In genomic region chr1:158536867-158537266, GRCm38 (mm10) we compare ENCODE assay signal across 20 mouse cellular contexts.
DNase-seq lines count a peak whose midpoint lies in the region; ATAC-seq lines count a peak whose summit lies in the region.
"Had no signal": no experiment of that assay in that cellular context is flagged by ENCODE, and none has a peak within 500 bp of the region (broad histone marks: within the 10 kb centered on the region; RNA-seq: fewer than 3 reads in every experiment).

No protein-coding gene starts in this region.

- H3K9me3 ChIP-seq in neural tube, embryonic 11.5 days (ENCODE audit: control insufficient read depth, low read length): no peaks in the 10 kb centered on the region
- H3K9me3 ChIP-seq in hindbrain, embryonic 14.5 days (ENCODE audit: control insufficient read depth, low read length): no peaks in the 10 kb centered on the region
- no peaks in the 10 kb centered on the region for H3K9me3 ChIP-seq in midbrain, embryonic 13.5 days
- H3K9me3 ChIP-seq: liver, embryonic 15.5 days had no signal

- H3K4me3 ChIP-seq in neural tube, embryonic 11.5 days (ENCODE audit: low read depth, low read length): no peak overlapping the region
- no peak overlapping the region for H3K4me3 ChIP-seq in hindbrain, embryonic 14.5 days (replicated peaks; ENCODE audit: low read length)
- no peak overlapping the region for H3K4me3 ChIP-seq in midbrain, embryonic 13.5 days (replicated peaks)
- H3K4me3 ChIP-seq: erythroblast, embryonic 14.5 days; layer of hippocampus, adult 2 months; liver, embryonic 15.5 days; myocyte had no signal

- no peak overlapping the region for H3K9ac ChIP-seq in neural tube, embryonic 11.5 days (ENCODE audit: low read length)
- no peak overlapping the region for H3K9ac ChIP-seq in hindbrain, embryonic 14.5 days
- no peak overlapping the region for H3K9ac ChIP-seq in midbrain, embryonic 13.5 days (replicated peaks)
- H3K9ac ChIP-seq: liver, embryonic 15.5 days had no signal

- WGBS in neural tube, embryonic 11.5 days: 17% methylated on average over 1 of the region's 1 CpGs
- WGBS in hindbrain, embryonic 14.5 days: 5% methylated on average over 1 of the region's 1 CpGs
- WGBS in midbrain, embryonic 13.5 days: 14% methylated on average over 1 of the region's 1 CpGs

- no peak overlapping the region for H3K27ac ChIP-seq in neural tube, embryonic 11.5 days (ENCODE audit: low read depth, low read length)
- H3K27ac ChIP-seq in hindbrain, embryonic 14.5 days: no peak overlapping the region
- no peak overlapping the region for H3K27ac ChIP-seq in midbrain, embryonic 13.5 days
- H3K27ac ChIP-seq: kidney, postnatal 0 days; layer of hippocampus, adult 2 months; liver, embryonic 15.5 days; stomach, postnatal 0 days had no signal

- H3K4me1 ChIP-seq in neural tube, embryonic 11.5 days (ENCODE audit: control insufficient read depth, insufficient read depth, low read length): 0 out of 2 replicates have a peak, but pooled peaks cover 3% of the 10 kb centered on the region
- H3K4me1 ChIP-seq in hindbrain, embryonic 14.5 days (replicated peaks; ENCODE audit: control insufficient read depth, insufficient read depth, low read length): no peaks in the 10 kb centered on the region
- peaks cover 17% of the 10 kb centered on the region for H3K4me1 ChIP-seq in midbrain, embryonic 13.5 days (replicated peaks)
- H3K4me1 ChIP-seq: liver, embryonic 15.5 days had no signal

- no peaks in the 10 kb centered on the region for H3K36me3 ChIP-seq in neural tube, embryonic 11.5 days (ENCODE audit: control insufficient read depth, insufficient read depth, low read length)
- peaks cover 7% of the 10 kb centered on the region; the same call in 1 of the 2 replicates for H3K36me3 ChIP-seq in hindbrain, embryonic 14.5 days (replicated peaks; ENCODE audit: control insufficient read depth, insufficient read depth)
- H3K36me3 ChIP-seq in midbrain, embryonic 13.5 days: peaks cover 19% of the 10 kb centered on the region
- H3K36me3 ChIP-seq: liver, embryonic 15.5 days had no signal

- intact Hi-C loops in heart, postnatal 10 days (cut with DNase I): no loop called here

- H3K4me2 ChIP-seq in neural tube, embryonic 11.5 days (ENCODE audit: low read depth): no peak overlapping the region
- no peak overlapping the region for H3K4me2 ChIP-seq in hindbrain, embryonic 14.5 days (replicated peaks)
- H3K4me2 ChIP-seq in midbrain, embryonic 13.5 days (replicated peaks): no peak overlapping the region
- H3K4me2 ChIP-seq: heart, embryonic 11.5 days; liver, embryonic 15.5 days had no signal

- DNase-seq in neural tube, embryonic 11.5 days (ENCODE audit: low spot score): peak; percentile 17
- DNase-seq in neural tube, embryonic 10.5 days (ENCODE audit: extremely low spot score, low spot score): no peak
- no peak for DNase-seq in hindbrain, embryonic 14.5 days (ENCODE audit: low spot score)
- no peak for DNase-seq in lung, postnatal 14 days
- no peak for DNase-seq in right cerebral cortex, postnatal 4 days
- no peak for DNase-seq in heart, postnatal 10 days
- DNase-seq: adrenal gland, postnatal 36 days; heart, postnatal 36 days; right cerebral cortex, postnatal 25 days; thymus, postnatal 14 days had no signal

- no peaks in the 10 kb centered on the region for H3K27me3 ChIP-seq in neural tube, embryonic 11.5 days (ENCODE audit: control insufficient read depth, insufficient read depth, low read length)
- H3K27me3 ChIP-seq in hindbrain, embryonic 14.5 days (ENCODE audit: control insufficient read depth, insufficient read depth, low read length): no peaks in the 10 kb centered on the region
- no peaks in the 10 kb centered on the region for H3K27me3 ChIP-seq in midbrain, embryonic 13.5 days
- H3K27me3 ChIP-seq: liver, embryonic 15.5 days had no signal

- ATAC-seq in neural tube, embryonic 11.5 days (ENCODE audit: insufficient read depth, low FRiP score, low TSS enrichment): peak; percentile 38; the same call in 1 of the 2 replicates
- ATAC-seq in hindbrain, embryonic 14.5 days (ENCODE audit: low FRiP score): peak; percentile 55; the same call in 1 of the 2 replicates
- ATAC-seq in midbrain, embryonic 13.5 days: peak; percentile 68; the same call in 1 of the 2 replicates
- ATAC-seq: intestine, embryonic 16.5 days; lung, postnatal 0 days had no signal
